Mouse (Mus musculus): ENCODE measurements around the gene A730061H03Rik.

A730061H03Rik gene

GRCm38 (mm10) chr14:55551347-55551746 lies 8.9 kb downstream of the A730061H03Rik start:
- DNase-seq (ENCODE audit: low read depth), result no peak

GRCm38 (mm10) chr14:55550191-55550590 lies 10.0 kb downstream of the A730061H03Rik start:
- no peak for DNase-seq (ENCODE audit: low read depth)

- DNase-seq (ENCODE audit: low read depth), result no peak
Observed at GRCm38 (mm10) chr14:55544334-55544733, 15.9 kb downstream of the A730061H03Rik start.

GRCm38 (mm10) chr14:55542268-55542667 lies 17.9 kb downstream of the A730061H03Rik start:
- DNase-seq (ENCODE audit: low read depth), result no peak

GRCm38 (mm10) chr14:55540787-55541321 lies 19.4 kb downstream of the A730061H03Rik start:
- DNase-seq (ENCODE audit: low read depth), result peak; percentile 91

GRCm38 (mm10) chr14:55540067-55540786 lies 20.0 kb downstream of the A730061H03Rik start, which contains the start of gene Pck2:
Pck2 (plus strand) TSS chr14:55540266.
- DNase-seq (ENCODE audit: low read depth), result peak; percentile 97

GRCm38 (mm10) chr14:55536116-55536745 lies 24.0 kb downstream of the A730061H03Rik start:
- DNase-seq (ENCODE audit: low read depth), result peak; percentile 44

GRCm38 (mm10) chr14:55527940-55528339 lies 32.3 kb downstream of the A730061H03Rik start:
- peak; percentile 87 for DNase-seq (ENCODE audit: low read depth)

- no peak for DNase-seq (ENCODE audit: low read depth)
Observed at GRCm38 (mm10) chr14:55526674-55527073, 33.5 kb downstream of the A730061H03Rik start.

- DNase-seq (ENCODE audit: low read depth), result no peak
Observed at GRCm38 (mm10) chr14:55524785-55525184, 35.4 kb downstream of the A730061H03Rik start, which contains the start of gene Nrl. Nrl (minus strand) TSS chr14:55524981.

- no peak for DNase-seq (ENCODE audit: low read depth)
Observed at GRCm38 (mm10) chr14:55524062-55524461, 36.1 kb downstream of the A730061H03Rik start.

- DNase-seq (ENCODE audit: low read depth), result no peak
Observed at GRCm38 (mm10) chr14:55520451-55521361, 39.5 kb downstream of the A730061H03Rik start.

GRCm38 (mm10) chr14:55519604-55520003 lies 40.6 kb downstream of the A730061H03Rik start:
- DNase-seq (ENCODE audit: low read depth), result no peak

GRCm38 (mm10) chr14:55518897-55519296 lies 41.3 kb downstream of the A730061H03Rik start:
- no peak for DNase-seq (ENCODE audit: low read depth)

- DNase-seq (ENCODE audit: low read depth), result no peak
Observed at GRCm38 (mm10) chr14:55515846-55516245, 44.4 kb downstream of the A730061H03Rik start.

- DNase-seq (ENCODE audit: low read depth), result no peak
Observed at GRCm38 (mm10) chr14:55513927-55514326, 46.3 kb downstream of the A730061H03Rik start.

- DNase-seq (ENCODE audit: low read depth), result no peak
Observed at GRCm38 (mm10) chr14:55511037-55511436, 49.2 kb downstream of the A730061H03Rik start.

GRCm38 (mm10) chr14:55510125-55510731 lies 50.0 kb downstream of the A730061H03Rik start, which contains the start of gene Cpne6:
Cpne6 (plus strand) TSS chr14:55510445.
- DNase-seq (ENCODE audit: low read depth), result no peak

Data from 416B (cell line).